Mouse (Mus musculus): Measurements from ENCODE around the gene Gpr179.

DNA sequence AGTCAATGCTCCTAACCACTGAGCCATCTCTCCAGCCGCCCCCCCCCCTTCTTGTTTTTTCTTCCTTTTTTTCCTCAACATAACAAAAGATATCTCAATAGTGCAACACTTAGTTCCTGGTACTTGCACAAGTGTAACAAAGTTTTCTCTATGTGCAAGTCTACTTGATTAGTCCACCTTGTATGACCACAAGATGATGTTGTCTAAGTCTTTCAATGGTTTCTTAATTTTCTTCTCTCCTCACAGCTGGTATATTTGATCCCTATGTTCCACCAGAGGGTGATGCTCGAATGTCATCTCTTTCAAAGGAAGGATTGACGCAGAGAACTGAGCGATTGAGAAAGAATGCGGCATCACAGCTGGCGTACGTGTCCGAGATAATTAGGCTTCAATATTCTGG lies 30.7 kb downstream of the Gpr179 start:
- TF ChIP-seq TAL1 (IDR thresholded peaks at IDR 0.05; ENCODE audit: low read length) (no peak), GATA1 (IDR thresholded peaks at IDR 0.05; ENCODE audit: low read length) (no peak)
